Mouse (Mus musculus): ENCODE data around the gene Psen2.

- no peak for TF ChIP-seq CTCF (IDR thresholded peaks at IDR 0.05; ENCODE audit: insufficient read depth, low read depth, low read length)
- TF ChIP-seq POLR2A (IDR thresholded peaks at IDR 0.05; ENCODE audit: insufficient read depth, low read depth, low read length): no peak
Measured at GRCm38 (mm10) chr1:180179100-180179499, 84.1 kb downstream of the Psen2 start.

Data from olfactory bulb, adult 2 months (tissue).